Mouse (Mus musculus) CH12.LX (cell line): ENCODE results near the gene Atp11c. TPM values are rescaled to one million over a fixed set of nuclear protein-coding genes. Genes with fewer than 3 reads are reported as not detected.

Experiments used
- DNase-seq: peaks from one replicate; pipeline ENCODE4 v3.0.0-alpha.2; 2013; ENCODE audit errors: extremely low read depth
- H3K27ac ChIP-seq: 2 replicates; pipeline ENCODE4 v1.5.1; 2012; ENCODE audit warnings: low read depth, mild to moderate bottlenecking, control low read depth, moderate library complexity; ENCODE audit not compliant: insufficient read depth
- H3K27me3 ChIP-seq: replicated peaks from 2 replicates; pipeline ENCODE3; 2012; ENCODE audit warnings: inconsistent platforms
- H3K36me3 ChIP-seq, 2 experiments: replicated peaks in 1 of 2; 2 replicates each; pipeline versions ENCODE3 to v1.6.1; 2012; ENCODE audit warnings: inconsistent platforms in 1 of 2, low read length in 1 of 2, mild to moderate bottlenecking in 1 of 2, mixed read lengths in 1 of 2, moderate library complexity in 1 of 2; ENCODE audit not compliant: control insufficient read depth in 1 of 2, insufficient read depth in 1 of 2
- H3K4me1 ChIP-seq, 2 experiments: 2 replicates each; pipeline ENCODE4 v1.6.1; 2012; ENCODE audit warnings: inconsistent platforms in 1 of 2, moderate library complexity in 1 of 2; ENCODE audit not compliant: insufficient read depth in 2 of 2, control insufficient read depth in 1 of 2
- H3K4me2 ChIP-seq: 2 replicates; pipeline ENCODE4 v1.6.1; 2012; ENCODE audit warnings: low read depth, mild to moderate bottlenecking, control low read depth; ENCODE audit not compliant: poor library complexity, insufficient read depth, severe bottlenecking
- H3K4me3 ChIP-seq, 3 experiments: fragments of 150-350 bp in 1 of 3; sonication (generic) in 1 of 3; replicated peaks in 1 of 3; 2 replicates each; pipeline versions ENCODE3 to v1.5.1; 2011 to 2012; ENCODE audit warnings: low read depth in 2 of 3, low read length in 2 of 3, mild to moderate bottlenecking in 2 of 3, moderate library complexity in 2 of 3, control low read depth in 1 of 3, improper control_type of control experiment in 1 of 3, inconsistent platforms in 1 of 3, mixed read lengths in 1 of 3; ENCODE audit not compliant: poor library complexity in 1 of 3
- H3K79me2 ChIP-seq: replicated peaks from 2 replicates; pipeline ENCODE4 v1.6.1; 2012; ENCODE audit warnings: mild to moderate bottlenecking, moderate library complexity; ENCODE audit not compliant: control insufficient read depth, poor library complexity, insufficient read depth, severe bottlenecking; ENCODE audit errors: extremely low read depth
- H3K9ac ChIP-seq: 2 replicates; pipeline ENCODE4 v1.6.1; 2012; ENCODE audit warnings: low read depth, mild to moderate bottlenecking, control low read depth, moderate library complexity; ENCODE audit not compliant: insufficient read depth
- H3K9me3 ChIP-seq: replicated peaks from 2 replicates; pipeline ENCODE3; 2012; ENCODE audit warnings: low read length, inconsistent platforms, mixed read lengths
- BHLHE40 ChIP-seq: IDR thresholded peaks from 2 replicates; pipeline ENCODE4 v1.6.1; 2011; ENCODE audit warnings: mild to moderate bottlenecking, low read depth, low read length, improper control_type of control experiment
- CHD1 ChIP-seq: IDR thresholded peaks from 2 replicates; pipeline ENCODE4 v1.6.1; 2012; ENCODE audit warnings: low read depth, low read length, improper control_type of control experiment, inconsistent platforms
- ELF1 ChIP-seq: IDR thresholded peaks from 2 replicates; pipeline ENCODE4 v1.6.1; 2014; ENCODE audit warnings: low read depth, mild to moderate bottlenecking, inconsistent platforms, low read length, improper control_type of control experiment
- EP300 ChIP-seq: IDR thresholded peaks from 2 replicates; pipeline ENCODE4 v1.6.1; 2011; ENCODE audit warnings: low read length, improper control_type of control experiment
- GABPA ChIP-seq: IDR thresholded peaks from 2 replicates; pipeline ENCODE4 v1.6.1; 2012; ENCODE audit warnings: low read depth, low read length, improper control_type of control experiment, inconsistent platforms; ENCODE audit not compliant: insufficient replicate concordance
- HCFC1 ChIP-seq: IDR thresholded peaks from 2 replicates; pipeline ENCODE4 v1.6.1; 2012; ENCODE audit warnings: low read depth, mild to moderate bottlenecking, inconsistent platforms, low read length, improper control_type of control experiment
- JUN ChIP-seq: IDR thresholded peaks from 2 replicates; pipeline ENCODE4 v1.6.1; 2011; ENCODE audit warnings: low read depth, mild to moderate bottlenecking, low read length, improper control_type of control experiment, moderate library complexity; ENCODE audit not compliant: insufficient read depth
- KAT2A ChIP-seq: IDR thresholded peaks from 2 replicates; pipeline ENCODE4 v1.6.1; 2012; ENCODE audit warnings: low read length, improper control_type of control experiment, inconsistent platforms; ENCODE audit not compliant: insufficient replicate concordance
- MAFK ChIP-seq: IDR thresholded peaks from 2 replicates; pipeline ENCODE4 v1.6.1; 2011; ENCODE audit warnings: low read length, improper control_type of control experiment; ENCODE audit not compliant: insufficient replicate concordance
- MAZ ChIP-seq: IDR thresholded peaks from 2 replicates; pipeline ENCODE4 v1.6.1; 2012; ENCODE audit warnings: low read depth, mild to moderate bottlenecking, inconsistent platforms, low read length, improper control_type of control experiment, moderate library complexity
- MEF2A ChIP-seq: IDR thresholded peaks from 2 replicates; pipeline ENCODE4 v1.6.1; 2014; ENCODE audit warnings: low read depth, mild to moderate bottlenecking, inconsistent platforms, low read length, improper control_type of control experiment, borderline replicate concordance
- NELFE ChIP-seq: IDR thresholded peaks from 2 replicates; pipeline ENCODE4 v1.6.1; 2011; ENCODE audit warnings: low read depth, low read length, improper control_type of control experiment
- PAX5 ChIP-seq: IDR thresholded peaks from 2 replicates; pipeline ENCODE4 v1.6.1; 2012; ENCODE audit warnings: low read length, inconsistent platforms, mixed read lengths
- POLR2A ChIP-seq: IDR thresholded peaks from 2 replicates; pipeline ENCODE4 v1.6.1; 2011; ENCODE audit warnings: low read depth, mild to moderate bottlenecking, improper control_type of control experiment, low read length
- POLR2AphosphoS2 ChIP-seq: IDR thresholded peaks from 2 replicates; pipeline ENCODE4 v1.6.1; 2011; ENCODE audit warnings: low read depth, low read length, improper control_type of control experiment
- SMC3 ChIP-seq: IDR thresholded peaks from 2 replicates; pipeline ENCODE4 v1.6.1; 2011; ENCODE audit warnings: low read depth, low read length, improper control_type of control experiment
- TCF12 ChIP-seq: IDR thresholded peaks from 2 replicates; pipeline ENCODE4 v1.6.1; 2014; ENCODE audit warnings: low read depth, mild to moderate bottlenecking, inconsistent platforms, low read length, improper control_type of control experiment
- USF1 ChIP-seq: IDR thresholded peaks from 2 replicates; pipeline ENCODE4 v1.6.1; 2014; ENCODE audit warnings: low read depth, mild to moderate bottlenecking, inconsistent platforms, low read length, improper control_type of control experiment
- USF2 ChIP-seq: conservative IDR thresholded peaks from 2 replicates; pipeline ENCODE4 v1.6.1; 2011; ENCODE audit warnings: low read depth, low read length, improper control_type of control experiment
- dilution Hi-C: fragments of 300-500 bp; cut with MboI; formaldehyde crosslinking; loops from 2 replicates; pipeline ENCODE4 v1.14.3; 2020; ENCODE audit warnings: low sequenced_read_pairs; ENCODE audit not compliant: extremely low pct_unique_long_range_greater_than_20kb, extremely low pct_ligation_motif_present
- in situ Hi-C: fragments of 300-500 bp; cut with MboI; formaldehyde crosslinking; loops from 3 replicates; pipeline ENCODE4 v1.14.3; 2019; ENCODE audit warnings: low sequenced_read_pairs, low pct_ligation_motif_present, low pct_unique_long_range_greater_than_20kb, mixed read lengths
- polyA plus RNA-seq: library from polyadenylated mRNA; unstranded; fragments of >175 nt; gene quantifications from 2 replicates; pipeline ENCODE4 v1.2.1, GENCODE M21; 2012; ENCODE audit warnings: low read depth; ENCODE audit not compliant: insufficient read length
- total RNA-seq, 2 experiments: library from RNA; depleted of rRNA; stranded (reverse); fragments of 300-350 nt in 1 of 2; fragments of >200 nt in 1 of 2; gene quantifications; 2 replicates each; pipeline ENCODE4 v1.2.3; 2012 to 2014

The Atp11c gene
- total and polyA plus RNA-seq, 3 experiments = 4.2 to 11.0 (median 7.3) TPM

GRCm38 (mm10) chrX:60547444-60548304 lies 44.8 kb downstream of the Atp11c start:
- no peaks in the 10 kb centered on the region for H3K79me2 ChIP-seq
- no peaks in the 10 kb centered on the region for H3K36me3 ChIP-seq
- TF ChIP-seq ELF1 = no peak
- TF ChIP-seq HCFC1 = no peak
- no peak for TF ChIP-seq JUN
- no peak for TF ChIP-seq SMC3
- no peak for TF ChIP-seq POLR2A
- TF ChIP-seq CHD1 = no peak
- TF ChIP-seq MAZ = no peak
- TF ChIP-seq EP300 = no peak
- no peak for TF ChIP-seq MEF2A
- no peak for TF ChIP-seq KAT2A
- TF ChIP-seq TCF12 = no peak
- TF ChIP-seq POLR2AphosphoS2 = no peak
- no peak for TF ChIP-seq MAFK
- no peak for TF ChIP-seq NELFE
- TF ChIP-seq USF1 = no peak
- TF ChIP-seq PAX5 = no peak
- TF ChIP-seq USF2 = no peak
- no peak overlapping the region for H3K27ac ChIP-seq
- no peaks in the 10 kb centered on the region for H3K4me1 ChIP-seq
- in situ Hi-C loops (no loop called here), dilution Hi-C loops (no loop called here)
- no peaks in the 10 kb centered on the region for H3K27me3 ChIP-seq
- H3K4me2 ChIP-seq = no peak overlapping the region
- H3K9me3 ChIP-seq = no peaks in the 10 kb centered on the region
- H3K9ac ChIP-seq = no peak overlapping the region
- no peak for DNase-seq
- no peak overlapping the region for H3K4me3 ChIP-seq

GRCm38 (mm10) chrX:60547098-60547443 lies 45.4 kb downstream of the Atp11c start:
- Histone ChIP-seq H3K27me3 (no peaks in the 10 kb centered on the region), H3K79me2 (no peaks in the 10 kb centered on the region), H3K36me3 (no peaks in the 10 kb centered on the region), H3K4me3 (no peak overlapping the region), H3K4me2 (no peak overlapping the region), H3K4me1 (no peaks in the 10 kb centered on the region), H3K9ac (no peak overlapping the region), H3K9me3 (no peaks in the 10 kb centered on the region), H3K27ac (no peak overlapping the region)
- in situ Hi-C loops = no loop called here
- DNase-seq = no peak
- dilution Hi-C loops = no loop called here
- TF ChIP-seq USF1 (no peak), GABPA (no peak), SMC3 (no peak), BHLHE40 (no peak), POLR2A (no peak), TCF12 (no peak)
